Mouse (Mus musculus) kidney, adult 2 months (tissue): ENCODE measurements at regions not wholly inside any gene's neighbourhood (a gene's known extent, or its start where the extent isn't known, plus 50 kb on each side); places are given as distances from the start of the nearest gene placed in this dataset.

Source experiments
- CTCF ChIP-seq: fragments of 200-500 bp; conservative IDR thresholded peaks from 2 replicates; pipeline ENCODE4 v1.5.1; 2011; ENCODE audit warnings: low read depth, mild to moderate bottlenecking, control low read depth, low read length, moderate library complexity, mixed read lengths; ENCODE audit not compliant: insufficient read depth, insufficient read length
- POLR2A ChIP-seq: fragments of 200-500 bp; IDR thresholded peaks from one replicate; pipeline ENCODE4 v1.6.1; 2011; ENCODE audit warnings: low read depth, low read length, control low read depth

GRCm38 (mm10) chr10:25017843-25018242 lies 90.6 kb upstream of the Arg1 start:
- TF ChIP-seq CTCF, result no peak
- no peak for TF ChIP-seq POLR2A
